Mouse (Mus musculus) small intestine, adult 2 months (tissue): ENCODE results near the gene C330007P06Rik.

Source experiments
- CTCF ChIP-seq: fragments of 200-500 bp; IDR thresholded peaks from 2 replicates; pipeline ENCODE4 v1.5.1; 2012; ENCODE audit warnings: low read depth, mild to moderate bottlenecking, control low read depth, inconsistent platforms, low read length, moderate library complexity, mixed read lengths; ENCODE audit not compliant: insufficient replicate concordance, insufficient read length; ENCODE audit errors: extremely low read depth
- POLR2A ChIP-seq: fragments of 200-500 bp; IDR thresholded peaks from 2 replicates; pipeline ENCODE4 v1.6.1; 2012; ENCODE audit warnings: low read depth, mild to moderate bottlenecking, control low read depth, inconsistent platforms, low read length, moderate library complexity

DNA sequence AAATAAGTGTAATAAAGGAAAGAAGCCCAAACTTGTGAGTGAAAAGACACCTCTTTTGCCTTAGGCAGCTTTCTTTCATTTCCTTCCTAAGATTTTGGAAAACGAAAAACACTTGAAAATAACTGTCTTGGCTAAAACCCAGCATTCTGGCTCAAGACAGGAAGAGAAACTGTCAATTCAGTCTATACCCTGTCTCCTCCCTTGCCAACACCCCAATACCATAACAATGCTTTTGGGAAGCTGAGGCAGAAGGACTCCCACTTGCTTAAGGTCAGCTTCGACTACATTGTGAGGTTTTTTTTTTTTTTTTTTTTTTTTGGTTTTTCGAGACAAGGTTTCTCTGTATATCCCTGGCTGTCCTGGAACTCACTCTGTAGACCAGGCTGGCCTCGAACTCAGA is 58.5 kb downstream of the C330007P06Rik start:
- no peak for TF ChIP-seq CTCF
- no peak for TF ChIP-seq POLR2A
